Mouse (Mus musculus) heart, postnatal 0 days (tissue): ENCODE results near the gene Wdr46. TPM values are rescaled to one million over a fixed set of nuclear protein-coding genes. Genes with fewer than 3 reads are reported as not detected.

Source experiments
- ATAC-seq: fragments of 200-750 bp; cut with Nextera tagmentation; 2 replicates; pipeline ENCODE4 v1.8.0; 2017; ENCODE audit warnings: low read depth, moderate number of reproducible peaks, moderate library complexity; ENCODE audit not compliant: insufficient read depth
- DNase-seq: peaks from one replicate; pipeline ENCODE4 v3.0.0-alpha.2; 2016; ENCODE audit warnings: low spot score
- H3K27ac ChIP-seq: fragments of 300-500 bp; sonication (generic); 2 replicates; pipeline ENCODE4 v1.5.1; 2014; ENCODE audit warnings: low read depth, mild to moderate bottlenecking
- H3K27me3 ChIP-seq: fragments of 300-500 bp; sonication (generic); 2 replicates; pipeline ENCODE4 v1.6.1; 2014; ENCODE audit warnings: low read length, mixed read lengths; ENCODE audit not compliant: control insufficient read depth, insufficient read depth
- H3K36me3 ChIP-seq: fragments of 300-500 bp; sonication (generic); replicated peaks from 2 replicates; pipeline ENCODE4 v1.6.1; 2014; ENCODE audit warnings: low read length, mixed read lengths; ENCODE audit not compliant: control insufficient read depth, insufficient read depth
- H3K4me1 ChIP-seq: fragments of 300-500 bp; sonication (generic); 2 replicates; pipeline ENCODE4 v1.6.1; 2014; ENCODE audit warnings: antibody characterized with exemption; ENCODE audit not compliant: control insufficient read depth, insufficient read depth
- H3K4me2 ChIP-seq: fragments of 300-500 bp; sonication (generic); 2 replicates; pipeline ENCODE4 v1.6.1; 2014; ENCODE audit warnings: low read depth, mild to moderate bottlenecking, low read length, moderate library complexity
- H3K4me3 ChIP-seq: fragments of 300-500 bp; sonication (generic); 2 replicates; pipeline ENCODE4 v1.5.1; 2014; ENCODE audit warnings: low read depth, low read length
- H3K9ac ChIP-seq: fragments of 300-500 bp; sonication (generic); replicated peaks from 2 replicates; pipeline ENCODE4 v1.6.1; 2014; ENCODE audit warnings: low read depth, low read length, mixed read lengths
- H3K9me3 ChIP-seq: fragments of 300-500 bp; sonication (generic); replicated peaks from 2 replicates; pipeline ENCODE4 v1.6.1; 2016; ENCODE audit warnings: low read length; ENCODE audit not compliant: control insufficient read depth
- CTCF ChIP-seq: IDR thresholded peaks from 2 replicates; pipeline ENCODE4 v1.5.1; 2016; ENCODE audit warnings: antibody characterized with exemption, control low read depth, low read depth
- EP300 ChIP-seq: IDR thresholded peaks from 2 replicates; pipeline ENCODE4 v1.6.1; 2016; ENCODE audit warnings: antibody characterized with exemption, low read depth
- WGBS: fragments of 180-500 bp; shearing (Covaris S2); extraction: QIAGEN DNeasy Blood & Tissue Kit; methylation state at CpG from one replicate; pipeline ENCODE4 v1.1.7; 2014; 5-methylcytosine and 5-hydroxymethylcytosine counted together
- polyA plus RNA-seq: library from polyadenylated mRNA; unstranded; fragments of >200 nt; fragmentation: Nextera tagmentation; extraction: Ambion mirVana; gene quantifications from 2 replicates; pipeline ENCODE4 v1.2.1, GENCODE M21; 2015
- total RNA-seq: library from RNA; depleted of rRNA; stranded (reverse); fragments of >200 nt; gene quantifications from 2 replicates; pipeline ENCODE4 v1.2.3, GENCODE M21; 2014; ENCODE audit warnings: low replicate concordance

Gene Wdr46
- total and polyA plus RNA-seq, 2 experiments from 2014 or later: 6.7 to 11.1 TPM

DNA sequence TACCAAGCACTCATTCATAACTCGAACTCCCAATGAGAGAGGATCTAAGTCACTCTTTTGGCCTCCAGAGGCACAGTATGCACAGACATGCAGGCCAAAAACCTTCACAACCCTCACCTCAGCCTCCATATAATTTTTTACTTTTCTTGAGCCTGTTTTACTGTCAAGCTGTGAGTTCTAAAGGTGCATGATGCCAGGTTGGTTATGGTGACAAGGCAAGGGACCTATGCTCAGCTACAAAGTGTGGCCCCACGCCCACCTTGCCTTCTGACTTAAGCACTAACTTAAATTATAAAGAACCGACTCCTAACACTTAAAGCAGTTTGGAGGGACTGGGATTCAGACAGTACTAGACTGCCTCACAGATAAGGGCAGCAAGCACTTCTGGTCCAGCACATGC, 12.8 kb downstream of the Wdr46 start:
- H3K27me3 ChIP-seq: no peaks in the 10 kb centered on the region
- DNase-seq (no peak), ATAC-seq (no peak)
- H3K36me3 ChIP-seq: peaks cover 20% of the 10 kb centered on the region
- H3K27ac ChIP-seq: no peak overlapping the region
- no peak overlapping the region for H3K9ac ChIP-seq
- no peaks in the 10 kb centered on the region for H3K9me3 ChIP-seq
- no peak overlapping the region for H3K4me2 ChIP-seq
- WGBS: 73% methylated on average over 3 of the region's 3 CpGs
- no peak overlapping the region for H3K4me3 ChIP-seq
- peaks cover 37% of the 10 kb centered on the region for H3K4me1 ChIP-seq
- TF ChIP-seq EP300 (no peak), CTCF (no peak)

DNA sequence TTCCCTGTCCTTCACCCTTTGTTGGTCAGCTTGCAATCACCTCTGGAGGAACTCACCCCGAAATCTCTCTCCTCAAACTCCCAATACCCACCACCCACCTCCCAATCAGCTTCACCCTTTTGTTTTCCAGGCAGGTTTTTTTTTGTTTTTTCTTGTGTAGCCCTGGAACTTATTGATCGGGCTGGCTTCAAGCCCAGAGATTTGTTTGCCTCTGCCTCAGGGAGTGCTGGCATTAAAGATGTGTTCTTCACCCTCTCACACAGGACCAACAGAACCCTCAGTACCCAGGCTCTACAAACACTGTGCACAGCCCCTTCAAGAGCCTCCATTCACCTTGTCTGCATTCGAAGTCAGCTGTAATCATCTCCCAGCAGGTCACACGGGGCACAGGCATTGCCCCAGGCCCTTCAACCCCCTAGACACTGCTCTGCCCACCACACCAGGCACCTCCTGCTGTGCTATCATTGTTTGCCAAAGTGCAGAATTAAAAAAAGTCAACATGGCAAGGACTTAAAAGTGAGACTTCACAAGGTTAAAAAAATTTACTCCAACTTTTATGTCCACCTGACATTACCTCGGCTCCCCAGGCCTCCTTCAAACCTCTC, 13.6 kb downstream of the Wdr46 start:
- Histone ChIP-seq H3K4me3 (peak overlapping the region; percentile 87), H3K27me3 (no peaks in the 10 kb centered on the region), H3K4me1 (peaks cover 37% of the 10 kb centered on the region), H3K9me3 (no peaks in the 10 kb centered on the region), H3K9ac (peak overlapping the region; percentile 98), H3K36me3 (peaks cover 27% of the 10 kb centered on the region), H3K4me2 (peak overlapping the region; percentile 94), H3K27ac (peak overlapping the region; percentile 94; the same call in 1 of the 2 replicates)
- ATAC-seq (no peak), DNase-seq (no peak)
- no peak for TF ChIP-seq CTCF
- no peak for TF ChIP-seq EP300
- WGBS: 44% methylated on average over 5 of the region's 5 CpGs

DNA sequence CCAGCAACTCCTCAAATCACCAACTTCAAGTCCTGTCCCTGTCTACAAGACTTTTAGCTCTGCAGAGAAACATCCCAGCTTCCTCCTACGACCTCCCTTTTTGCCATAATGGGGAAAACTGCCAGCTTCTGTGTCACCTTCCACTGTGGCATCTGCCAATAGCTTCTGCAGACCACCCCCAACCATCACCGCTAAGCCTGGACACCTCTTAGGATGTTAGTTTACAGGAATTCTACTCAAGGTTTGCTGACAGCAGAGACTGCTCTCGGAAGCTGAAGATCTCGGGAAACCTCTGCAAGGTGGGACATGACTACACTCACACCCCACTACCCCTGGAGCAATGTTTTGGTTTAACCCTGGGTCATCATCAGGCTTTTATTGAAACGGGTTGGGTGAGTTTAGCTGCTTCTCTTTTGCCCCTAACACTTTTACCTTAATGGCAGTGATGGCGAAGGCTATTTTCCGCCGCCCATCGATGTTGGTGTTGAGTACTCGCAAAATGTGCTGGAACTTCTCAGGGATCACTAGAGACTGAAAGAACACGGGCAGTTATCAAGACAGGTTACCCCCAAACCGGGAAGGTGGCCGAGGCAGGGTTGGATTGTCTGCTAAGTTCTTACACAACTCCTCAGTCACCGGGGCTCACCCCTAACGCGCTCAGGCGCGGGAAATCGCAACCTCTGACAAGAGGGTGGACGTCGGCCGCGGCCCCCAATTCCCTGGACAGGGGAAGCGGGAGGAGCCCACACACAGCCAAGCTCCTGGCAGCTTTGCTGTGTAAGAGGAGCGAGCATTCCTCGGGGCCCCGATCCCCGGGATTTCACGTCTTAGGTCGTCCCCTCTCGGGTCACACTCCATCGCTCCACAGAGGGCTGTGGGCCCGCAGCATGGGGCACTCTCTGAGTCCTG, 14.4 kb downstream of the Wdr46 start:
- WGBS: under 1% methylated on average over 33 of the region's 33 CpGs
- no peaks in the 10 kb centered on the region for H3K9me3 ChIP-seq
- peak overlapping the region; percentile 98 for H3K9ac ChIP-seq
- H3K27me3 ChIP-seq: no peaks in the 10 kb centered on the region
- DNase-seq: peak; percentile 24
- peak overlapping the region; percentile 94 for H3K4me2 ChIP-seq
- H3K4me3 ChIP-seq: peak overlapping the region; percentile 87
- H3K36me3 ChIP-seq: peaks cover 35% of the 10 kb centered on the region
- H3K27ac ChIP-seq: peak overlapping the region; percentile 94
- no peak; the same call in 1 of the 2 replicates for TF ChIP-seq EP300
- peak; percentile 16 for ATAC-seq
- H3K4me1 ChIP-seq: peaks cover 37% of the 10 kb centered on the region

DNA sequence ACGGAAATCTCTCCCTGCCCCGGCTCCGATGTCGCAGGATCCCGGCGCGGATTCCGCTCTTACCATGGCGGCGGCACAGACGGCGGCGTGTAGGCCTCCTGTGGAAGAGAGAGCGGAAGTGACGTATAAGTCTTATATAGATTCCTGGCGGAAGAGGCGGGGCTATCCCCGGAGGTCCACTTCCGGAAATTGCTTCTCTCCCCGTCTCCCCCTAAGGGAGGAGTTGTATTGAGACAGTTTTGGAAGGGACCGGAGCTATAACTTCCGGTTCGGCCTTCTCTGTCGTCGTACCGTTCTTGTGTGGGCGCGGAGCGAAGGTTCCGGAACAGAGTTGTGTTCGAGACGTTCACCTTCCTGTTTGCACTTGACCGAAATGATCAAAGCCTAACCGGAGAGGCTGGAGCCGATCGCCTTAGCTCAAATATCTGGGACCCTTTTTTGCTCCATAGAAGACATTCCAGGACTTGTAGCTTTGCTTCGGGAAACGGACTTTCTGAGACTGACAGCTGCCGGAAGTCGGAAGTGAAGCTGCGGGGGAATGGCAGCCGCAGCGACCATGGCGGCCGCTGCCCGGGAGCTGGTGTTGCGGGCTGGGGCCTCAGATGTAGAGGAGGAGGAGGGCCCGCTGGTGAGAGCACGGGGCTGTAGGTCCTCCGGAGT, 15.2 kb downstream of the Wdr46 start, which contains the start of the genes Vps52 and Rps18:
Gene Vps52, plus strand, starts transcription at position 258 of the 660 bp plus-strand sequence.
Gene Rps18, minus strand, starts transcription at position 447 of the 660 bp plus-strand sequence.
- Histone ChIP-seq H3K9me3 (no peaks in the 10 kb centered on the region), H3K9ac (peak within 1 kb of the TSS; percentile 98), H3K36me3 (peaks cover 41% of the 10 kb centered on the region), H3K4me3 (peak within 1 kb of the TSS; percentile 87), H3K4me1 (peaks cover 29% of the 10 kb centered on the region), H3K27me3 (no peaks in the 10 kb centered on the region), H3K27ac (peak within 1 kb of the TSS; percentile 94), H3K4me2 (peak within 1 kb of the TSS; percentile 94)
- peak; percentile 88 for TF ChIP-seq EP300
- peak; percentile 24; the same call in 1 of the 2 replicates for TF ChIP-seq CTCF
- DNase-seq (peak; percentile 98), ATAC-seq (peak; percentile 90)
- WGBS: under 1% methylated on average over 50 of the region's 50 CpGs

DNA sequence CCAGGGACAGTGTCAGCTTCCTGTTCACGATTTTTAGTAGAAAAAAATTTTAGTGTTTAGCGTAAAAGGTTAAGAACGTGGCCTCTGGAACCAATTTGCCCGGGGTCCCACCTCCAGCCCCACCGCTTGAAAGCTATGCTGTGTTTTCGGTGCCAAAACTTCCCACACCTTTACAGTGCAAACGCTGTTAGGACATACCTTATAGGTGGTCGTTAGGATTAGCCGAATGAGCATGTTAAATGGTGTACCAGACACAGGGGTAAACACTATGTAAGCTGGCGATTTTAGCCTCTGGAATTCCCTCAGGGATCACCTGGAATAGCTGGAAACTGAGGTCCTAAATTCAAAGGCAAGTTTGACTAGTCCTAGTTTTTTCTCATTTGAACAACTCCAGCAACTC, 15.9 kb downstream of the Wdr46 start:
- Histone ChIP-seq H3K4me2 (peak overlapping the region; percentile 70), H3K9ac (peak overlapping the region; percentile 77), H3K4me1 (peaks cover 24% of the 10 kb centered on the region), H3K27me3 (no peaks in the 10 kb centered on the region), H3K4me3 (peak overlapping the region; percentile 87), H3K9me3 (no peaks in the 10 kb centered on the region), H3K36me3 (peaks cover 41% of the 10 kb centered on the region), H3K27ac (peak overlapping the region; percentile 93)
- no peak for TF ChIP-seq EP300
- no peak for TF ChIP-seq CTCF
- WGBS: 4% methylated on average over 10 of the region's 10 CpGs
- ATAC-seq (no peak), DNase-seq (no peak)
